Mouse (Mus musculus) cerebellum, adult 9-10 months (tissue): ENCODE results near the gene Gtf2e1.

Source experiments
- DNase-seq: peaks from one replicate; pipeline ENCODE4 v3.0.0; 2022

The Gtf2e1 gene

GRCm38 (mm10) chr16:37540776-37541175, 1.2 kb upstream of the Gtf2e1 start:
- DNase-seq = peak; percentile 39

GRCm38 (mm10) chr16:37539240-37539610, 364 bp downstream of the Gtf2e1 start:
- no peak for DNase-seq

GRCm38 (mm10) chr16:37533369-37534068, 6.1 kb downstream of the Gtf2e1 start:
- DNase-seq = no peak

GRCm38 (mm10) chr16:37532046-37532445, 7.5 kb downstream of the Gtf2e1 start:
- no peak for DNase-seq

- DNase-seq = no peak
Measured at GRCm38 (mm10) chr16:37530170-37530569, 9.4 kb downstream of the Gtf2e1 start.

- no peak for DNase-seq
Measured at GRCm38 (mm10) chr16:37526688-37527223, 12.8 kb downstream of the Gtf2e1 start.

GRCm38 (mm10) chr16:37525121-37525520, 14.5 kb downstream of the Gtf2e1 start:
- no peak for DNase-seq

GRCm38 (mm10) chr16:37522100-37522697, 17.4 kb downstream of the Gtf2e1 start:
- no peak for DNase-seq

GRCm38 (mm10) chr16:37520190-37521040, 19.2 kb downstream of the Gtf2e1 start:
- DNase-seq = no peak

- DNase-seq = no peak
Measured at GRCm38 (mm10) chr16:37519721-37520120, 19.9 kb downstream of the Gtf2e1 start.

GRCm38 (mm10) chr16:37518662-37519061, 20.9 kb downstream of the Gtf2e1 start:
- DNase-seq = no peak

GRCm38 (mm10) chr16:37517596-37518211, 21.9 kb downstream of the Gtf2e1 start:
- DNase-seq = no peak

GRCm38 (mm10) chr16:37516376-37516993, 23.1 kb downstream of the Gtf2e1 start:
- DNase-seq = no peak

GRCm38 (mm10) chr16:37514644-37515043, 24.9 kb downstream of the Gtf2e1 start:
- DNase-seq = no peak

- no peak for DNase-seq
Measured at GRCm38 (mm10) chr16:37511489-37511888, 28.1 kb downstream of the Gtf2e1 start.

- DNase-seq = no peak
Measured at GRCm38 (mm10) chr16:37506751-37507150, 32.8 kb downstream of the Gtf2e1 start.

- peak; percentile 60 for DNase-seq
Measured at GRCm38 (mm10) chr16:37504517-37504916, 35.1 kb downstream of the Gtf2e1 start.

GRCm38 (mm10) chr16:37498581-37498980, 41.0 kb downstream of the Gtf2e1 start:
- DNase-seq = no peak

GRCm38 (mm10) chr16:37495017-37495416, 44.6 kb downstream of the Gtf2e1 start:
- peak; percentile 61 for DNase-seq

- no peak for DNase-seq
Measured at GRCm38 (mm10) chr16:37486826-37487612, 52.6 kb downstream of the Gtf2e1 start.
